Mouse (Mus musculus): ENCODE results near the gene Bcl3. TPM values are rescaled to one million over a fixed set of nuclear protein-coding genes. Genes with fewer than 3 reads are reported as not detected.

Bcl3 gene
- polyA plus RNA-seq, 1 experiment from 2014 or later = 1.0 TPM

DNA sequence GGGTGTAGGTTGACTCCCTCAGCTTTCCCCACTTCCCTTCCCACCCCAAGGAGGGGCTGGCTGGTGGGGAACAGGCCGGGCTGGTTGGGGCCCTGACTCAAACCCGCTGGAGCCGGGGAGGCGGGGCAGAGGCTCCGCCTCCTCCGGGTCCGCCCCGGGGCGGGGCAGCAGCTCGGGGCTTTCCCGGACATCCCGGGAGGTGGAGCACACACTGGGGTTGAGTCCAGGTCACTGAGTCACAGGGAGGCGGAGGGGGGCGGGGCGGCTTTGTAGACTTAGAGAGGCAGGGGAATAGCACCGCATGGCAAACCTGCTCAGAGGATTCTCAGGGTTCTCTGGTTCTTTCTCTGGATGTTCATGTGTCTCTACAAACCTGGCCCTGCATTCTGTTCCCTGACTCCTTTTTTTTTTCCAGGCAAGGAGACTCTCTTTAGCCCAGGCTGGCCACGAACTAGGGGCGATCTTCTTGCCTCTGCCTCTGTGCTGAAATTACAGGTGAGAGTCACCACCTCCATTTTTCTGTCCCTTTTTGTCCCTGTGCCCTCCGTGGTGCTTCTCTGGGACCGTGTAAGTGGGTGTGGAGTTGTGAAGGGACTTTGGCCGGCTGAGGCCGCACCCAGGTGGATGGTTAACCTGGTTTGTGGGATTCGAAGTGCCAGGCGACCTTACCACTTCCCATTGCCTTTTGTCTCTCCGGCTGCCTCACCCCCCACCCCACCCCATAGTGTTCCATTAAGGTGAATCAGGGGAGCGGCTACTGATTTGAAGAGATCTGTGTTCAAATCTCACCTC is 1.8 kb upstream of the Bcl3 start:
- no peak overlapping the region for H3K9ac ChIP-seq (ENCODE audit: low read depth, low read length)
- peak; percentile 62; the same call in 1 of the 2 replicates for ATAC-seq (replicated peaks; ENCODE audit: insufficient number of reproducible peaks, low FRiP score, low TSS enrichment)
- H3K4me2 ChIP-seq = peak overlapping the region; percentile 43
- H3K4me1 ChIP-seq (ENCODE audit: control insufficient read depth, insufficient read depth, low read length) = peaks cover 13% of the 10 kb centered on the region
- peak overlapping the region; percentile 47; the same call in 1 of the 2 replicates for H3K27ac ChIP-seq (ENCODE audit: low read depth, low read length)
- no peaks in the 10 kb centered on the region for H3K36me3 ChIP-seq (ENCODE audit: control insufficient read depth, insufficient read depth, low read length)
- peaks cover 17% of the 10 kb centered on the region for H3K27me3 ChIP-seq (ENCODE audit: control insufficient read depth, insufficient read depth, low read length)
- peaks cover 4% of the 10 kb centered on the region for H3K9me3 ChIP-seq (replicated peaks; ENCODE audit: control insufficient read depth, low read length)
- H3K4me3 ChIP-seq (ENCODE audit: low read depth, low read length) = no peak overlapping the region
- 19% methylated on average over 26 of the region's 26 CpGs for WGBS (ENCODE audit: insufficient replicate concordance)

DNA sequence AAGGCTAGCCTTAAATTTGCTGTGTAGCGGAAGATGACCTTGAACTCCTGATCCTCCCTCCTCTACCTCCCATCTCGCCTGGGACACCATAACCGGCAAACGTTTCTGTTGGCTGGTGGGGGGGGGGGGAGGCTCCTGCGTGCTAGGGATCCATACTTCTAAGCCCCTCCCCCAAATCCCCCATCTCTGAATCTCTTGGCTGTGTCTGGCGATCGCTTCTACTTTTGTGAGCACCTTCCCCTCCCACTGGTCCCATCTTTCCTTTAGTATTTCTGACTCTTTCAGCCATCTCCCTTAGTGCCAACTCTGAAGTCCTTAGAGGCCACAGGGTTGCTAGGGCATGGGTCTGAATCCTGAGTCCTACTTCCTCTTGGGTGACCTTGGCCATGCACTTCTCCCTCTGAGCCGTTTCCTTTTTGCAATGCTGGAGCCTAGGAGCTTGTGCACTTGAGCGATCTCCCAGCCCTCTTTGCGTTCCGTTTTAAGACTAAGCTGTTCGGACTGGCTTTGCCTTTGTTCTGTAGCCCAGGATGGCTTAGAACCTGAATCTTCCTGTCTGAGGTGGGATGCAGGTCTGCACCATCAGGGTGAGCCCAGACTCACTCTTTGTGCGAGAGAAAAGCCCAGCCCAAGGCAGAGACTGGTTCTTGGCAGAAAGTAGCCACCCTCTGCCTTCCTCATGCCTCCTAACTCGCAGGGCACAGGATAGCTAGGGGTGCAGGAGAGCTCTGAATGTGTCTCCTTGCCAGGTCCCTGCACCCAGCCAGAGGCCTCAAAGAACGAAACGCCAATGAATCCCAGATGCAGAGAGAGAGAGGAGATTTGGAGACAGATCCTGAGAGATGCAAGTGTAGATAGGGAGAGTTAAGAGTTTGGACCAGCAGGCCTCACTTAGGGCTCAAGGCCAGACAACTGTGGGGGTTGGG is 949 bp upstream of the Bcl3 start:
- Histone ChIP-seq H3K4me1 (ENCODE audit: control insufficient read depth, insufficient read depth, low read length) (peaks cover 13% of the 10 kb centered on the region), H3K9me3 (replicated peaks; ENCODE audit: control insufficient read depth, low read length) (0 out of 2 replicates have a peak, but pooled peaks cover 2% of the 10 kb centered on the region), H3K36me3 (ENCODE audit: control insufficient read depth, insufficient read depth, low read length) (no peaks in the 10 kb centered on the region), H3K4me2 (peak overlapping the region; percentile 43), H3K27me3 (ENCODE audit: control insufficient read depth, insufficient read depth, low read length) (peaks cover 20% of the 10 kb centered on the region), H3K4me3 (ENCODE audit: low read depth, low read length) (no peak overlapping the region), H3K9ac (ENCODE audit: low read depth, low read length) (0 out of 2 replicates have a peak overlapping the region, but pooled peaks have one; percentile 40), H3K27ac (ENCODE audit: low read depth, low read length) (peak overlapping the region; percentile 47; the same call in 1 of the 2 replicates)
- WGBS (ENCODE audit: insufficient replicate concordance) = 22% methylated on average over 16 of the region's 16 CpGs
- 0 out of 2 replicates have a peak, but pooled peaks have one; percentile 3 for ATAC-seq (replicated peaks; ENCODE audit: insufficient number of reproducible peaks, low FRiP score, low TSS enrichment)

DNA sequence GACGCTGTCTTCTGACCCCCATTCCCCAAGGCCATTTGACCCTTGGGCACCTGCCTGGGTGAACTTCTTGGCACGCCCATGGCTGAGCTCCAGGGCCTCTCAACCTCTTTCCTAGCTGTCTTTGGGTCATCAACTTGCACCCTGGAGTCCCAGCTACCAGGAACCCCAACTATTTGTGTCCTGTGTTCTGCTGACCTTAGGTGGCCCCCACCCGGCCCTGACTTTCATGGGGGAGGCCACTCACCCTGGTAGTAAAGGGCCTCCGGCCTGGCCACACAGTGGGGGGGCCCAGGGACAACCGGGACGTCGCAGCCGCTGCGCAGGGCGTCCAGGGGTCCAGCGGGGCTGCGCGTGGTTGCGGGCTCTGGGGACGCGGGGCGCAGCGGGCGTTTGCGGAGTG is 377 bp downstream of the Bcl3 start:
- Histone ChIP-seq H3K4me2 (peak overlapping the region; percentile 85), H3K36me3 (ENCODE audit: control insufficient read depth, insufficient read depth, low read length) (no peaks in the 10 kb centered on the region), H3K9ac (ENCODE audit: low read depth, low read length) (peak overlapping the region; percentile 78), H3K27me3 (ENCODE audit: control insufficient read depth, insufficient read depth, low read length) (peaks cover 22% of the 10 kb centered on the region), H3K27ac (ENCODE audit: low read depth, low read length) (no peak overlapping the region), H3K9me3 (replicated peaks; ENCODE audit: control insufficient read depth, low read length) (0 out of 2 replicates have a peak, but pooled peaks cover 2% of the 10 kb centered on the region), H3K4me1 (ENCODE audit: control insufficient read depth, insufficient read depth, low read length) (peaks cover 20% of the 10 kb centered on the region), H3K4me3 (ENCODE audit: low read depth, low read length) (peak overlapping the region; percentile 52)
- 7% methylated on average over 17 of the region's 20 CpGs for WGBS (ENCODE audit: insufficient replicate concordance)
- ATAC-seq (replicated peaks; ENCODE audit: insufficient number of reproducible peaks, low FRiP score, low TSS enrichment) = no peak

DNA sequence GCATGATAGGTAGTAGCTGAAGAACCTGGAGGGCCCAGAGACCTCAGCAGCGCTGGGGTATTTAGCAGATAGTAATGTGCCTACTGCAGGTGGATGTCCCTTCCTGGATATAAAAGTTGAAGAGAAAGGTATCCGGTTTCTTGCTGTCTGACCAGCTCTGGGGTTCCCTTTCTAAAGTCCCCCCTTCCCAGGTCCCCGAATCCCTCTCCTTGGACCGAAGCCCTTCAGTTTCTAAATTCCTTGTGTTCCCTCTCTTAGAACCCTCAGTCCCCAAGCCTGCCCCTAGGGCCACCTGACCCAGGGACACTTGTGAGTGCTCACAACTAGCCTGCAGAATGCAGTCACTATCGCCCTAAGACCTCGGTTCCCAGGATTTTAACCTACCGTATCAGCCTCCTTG is 937 bp downstream of the Bcl3 start:
- Histone ChIP-seq H3K4me3 (ENCODE audit: low read depth, low read length) (no peak overlapping the region), H3K4me2 (no peak overlapping the region), H3K36me3 (ENCODE audit: control insufficient read depth, insufficient read depth, low read length) (no peaks in the 10 kb centered on the region), H3K27ac (ENCODE audit: low read depth, low read length) (no peak overlapping the region), H3K9me3 (replicated peaks; ENCODE audit: control insufficient read depth, low read length) (0 out of 2 replicates have a peak, but pooled peaks cover 2% of the 10 kb centered on the region), H3K9ac (ENCODE audit: low read depth, low read length) (no peak overlapping the region), H3K27me3 (ENCODE audit: control insufficient read depth, insufficient read depth, low read length) (peaks cover 22% of the 10 kb centered on the region), H3K4me1 (ENCODE audit: control insufficient read depth, insufficient read depth, low read length) (peaks cover 22% of the 10 kb centered on the region)
- no peak for ATAC-seq (replicated peaks; ENCODE audit: insufficient number of reproducible peaks, low FRiP score, low TSS enrichment)
- WGBS (ENCODE audit: insufficient replicate concordance) = 58% methylated on average over 7 of the region's 7 CpGs

DNA sequence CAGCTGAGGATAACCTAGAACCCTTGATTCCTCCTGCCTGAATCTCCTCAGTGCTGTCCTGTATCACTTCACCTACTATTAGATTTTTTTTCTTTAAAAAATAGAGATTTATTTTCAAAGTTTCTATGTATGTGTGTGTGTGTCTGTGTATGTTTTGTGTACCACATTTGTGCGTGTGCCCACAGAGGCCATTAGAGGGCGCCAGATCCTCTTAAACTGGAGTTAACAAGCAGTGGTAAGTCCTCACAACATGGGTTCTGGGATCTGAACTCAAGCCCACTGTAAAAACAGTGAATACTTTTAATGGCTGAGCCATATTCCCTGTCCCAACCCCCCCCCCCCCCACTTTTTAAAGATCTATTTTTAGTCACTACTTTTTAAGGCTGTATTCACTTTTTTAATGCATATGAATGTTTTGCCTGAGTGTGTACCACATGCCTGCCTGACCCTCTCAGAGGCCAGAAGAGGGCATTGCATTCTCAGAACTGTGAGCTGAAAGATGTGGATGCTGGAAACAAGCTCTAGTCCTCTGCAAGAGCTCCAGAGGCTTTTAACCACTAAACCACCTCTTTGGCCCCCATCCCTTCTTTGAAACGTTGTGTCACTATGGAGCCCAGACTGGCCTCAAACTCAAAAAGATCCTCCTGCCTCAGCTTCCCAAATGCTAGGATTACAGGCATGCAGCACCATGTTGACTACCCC is 2.1 kb downstream of the Bcl3 start:
- peaks cover 26% of the 10 kb centered on the region for H3K27me3 ChIP-seq (ENCODE audit: control insufficient read depth, insufficient read depth, low read length)
- no peak overlapping the region for H3K9ac ChIP-seq (ENCODE audit: low read depth, low read length)
- no peak for ATAC-seq (replicated peaks; ENCODE audit: insufficient number of reproducible peaks, low FRiP score, low TSS enrichment)
- H3K36me3 ChIP-seq (ENCODE audit: control insufficient read depth, insufficient read depth, low read length) = no peaks in the 10 kb centered on the region
- 0 out of 2 replicates have a peak, but pooled peaks cover 2% of the 10 kb centered on the region for H3K9me3 ChIP-seq (replicated peaks; ENCODE audit: control insufficient read depth, low read length)
- H3K27ac ChIP-seq (ENCODE audit: low read depth, low read length) = no peak overlapping the region
- no peak overlapping the region for H3K4me3 ChIP-seq (ENCODE audit: low read depth, low read length)
- no peak overlapping the region for H3K4me2 ChIP-seq
- peaks cover 22% of the 10 kb centered on the region for H3K4me1 ChIP-seq (ENCODE audit: control insufficient read depth, insufficient read depth, low read length)
- WGBS (ENCODE audit: insufficient replicate concordance) = 59% methylated on average over 3 of the region's 3 CpGs

DNA sequence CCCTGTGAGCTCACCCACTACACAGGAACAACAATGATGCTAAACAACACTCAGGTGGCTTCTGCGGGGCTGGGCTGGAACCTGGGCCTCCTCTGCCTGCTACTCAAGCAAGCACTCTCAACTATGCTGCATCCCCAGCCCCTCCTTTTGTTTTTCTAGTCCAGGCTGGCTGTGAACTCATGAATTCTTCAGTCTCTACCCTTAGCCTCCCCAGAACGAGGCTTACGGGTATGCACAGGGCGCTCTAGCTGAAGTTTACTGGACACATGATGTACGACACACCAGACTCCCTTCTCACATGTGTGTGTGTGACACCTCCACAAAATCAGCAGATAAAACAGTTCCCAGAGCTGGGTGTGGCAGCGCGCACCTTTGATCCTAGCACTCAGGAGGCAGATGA is 3.7 kb downstream of the Bcl3 start:
- H3K27ac ChIP-seq (ENCODE audit: low read depth, low read length) = no peak overlapping the region
- no peaks in the 10 kb centered on the region for H3K36me3 ChIP-seq (ENCODE audit: control insufficient read depth, insufficient read depth, low read length)
- no peak for ATAC-seq (replicated peaks; ENCODE audit: insufficient number of reproducible peaks, low FRiP score, low TSS enrichment)
- no peak overlapping the region for H3K4me3 ChIP-seq (ENCODE audit: low read depth, low read length)
- peaks cover 31% of the 10 kb centered on the region for H3K27me3 ChIP-seq (ENCODE audit: control insufficient read depth, insufficient read depth, low read length)
- H3K4me2 ChIP-seq = no peak overlapping the region
- WGBS (ENCODE audit: insufficient replicate concordance) = 81% methylated on average over 7 of the region's 7 CpGs
- 0 out of 2 replicates have a peak, but pooled peaks cover 2% of the 10 kb centered on the region for H3K9me3 ChIP-seq (replicated peaks; ENCODE audit: control insufficient read depth, low read length)
- peaks cover 14% of the 10 kb centered on the region for H3K4me1 ChIP-seq (ENCODE audit: control insufficient read depth, insufficient read depth, low read length)
- no peak overlapping the region for H3K9ac ChIP-seq (ENCODE audit: low read depth, low read length)

DNA sequence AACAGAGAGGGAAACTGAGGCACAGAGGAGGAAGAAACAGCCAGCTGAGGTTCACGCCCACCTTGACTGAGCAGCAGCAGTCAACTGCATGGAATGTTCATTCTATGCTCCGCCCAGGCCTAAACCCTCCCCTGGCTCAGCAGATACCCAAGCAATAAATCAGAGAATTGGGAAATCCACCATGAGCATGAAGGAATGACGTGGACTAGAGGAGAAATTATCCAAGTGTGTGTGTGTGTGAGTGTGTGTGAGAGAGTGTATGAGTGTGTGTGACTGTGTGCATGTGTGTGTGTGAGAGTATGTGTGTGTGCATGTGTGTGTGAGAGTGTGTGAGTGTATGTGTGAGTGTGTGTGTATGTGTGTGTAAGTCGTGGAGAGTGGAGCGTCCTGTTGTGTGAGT is 4.1 kb downstream of the Bcl3 start:
- H3K9ac ChIP-seq (ENCODE audit: low read depth, low read length) = no peak overlapping the region
- no peak overlapping the region for H3K4me2 ChIP-seq
- no peak for ATAC-seq (replicated peaks; ENCODE audit: insufficient number of reproducible peaks, low FRiP score, low TSS enrichment)
- H3K9me3 ChIP-seq (replicated peaks; ENCODE audit: control insufficient read depth, low read length) = 0 out of 2 replicates have a peak, but pooled peaks cover 2% of the 10 kb centered on the region
- H3K4me3 ChIP-seq (ENCODE audit: low read depth, low read length) = no peak overlapping the region
- H3K4me1 ChIP-seq (ENCODE audit: control insufficient read depth, insufficient read depth, low read length) = peaks cover 13% of the 10 kb centered on the region
- H3K36me3 ChIP-seq (ENCODE audit: control insufficient read depth, insufficient read depth, low read length) = no peaks in the 10 kb centered on the region
- WGBS (ENCODE audit: insufficient replicate concordance) = 86% methylated on average over 5 of the region's 5 CpGs
- no peak overlapping the region for H3K27ac ChIP-seq (ENCODE audit: low read depth, low read length)
- peaks cover 31% of the 10 kb centered on the region for H3K27me3 ChIP-seq (ENCODE audit: control insufficient read depth, insufficient read depth, low read length)
